In genomic region chr11:117072128-117072527, GRCm38 (mm10) we compare ENCODE assay signal across 8 mouse cellular contexts. TPM values are rescaled to one million over a fixed set of nuclear protein-coding genes. Genes with fewer than 3 reads are reported as not detected.
DNase-seq lines count a peak whose midpoint lies in the region; ATAC-seq and TF ChIP-seq lines count a peak whose summit lies in the region.

No protein-coding gene starts in this region.

- no peaks in the 10 kb centered on the region; a peak in 1 of 4 replicates for H3K27me3 ChIP-seq in MEL (ENCODE audit: control insufficient read depth in 1 of 2, insufficient read depth in 2 of 2, low read length in 2 of 2)
- no peaks in the 10 kb centered on the region for H3K27me3 ChIP-seq in lung, embryonic 16.5 days (ENCODE audit: control insufficient read depth, insufficient read depth, low read depth, low read length)

- H3K4me3 ChIP-seq in MEL (ENCODE audit: control insufficient read depth in 1 of 2, insufficient read depth in 1 of 2, low read depth in 2 of 2, low read length in 2 of 2), result peak overlapping the region; percentile 27 to 50
- H3K4me3 ChIP-seq in lung, embryonic 16.5 days (ENCODE audit: low read length), result no peak overlapping the region

- peak; percentile 87 for DNase-seq in MEL (ENCODE audit: low read depth, low spot score)
- peak; percentile 47 for DNase-seq in c-Kit-negative CD71-positive TER-119-positive erythroid progenitor cells, embryonic 14.5 days (ENCODE audit: low read depth, low spot score)
- peak; percentile 83 to 93 for DNase-seq in heart, postnatal 10 days
- DNase-seq in layer of hippocampus, adult 11-12 months (ENCODE audit: low spot score), result peak; percentile 84
- DNase-seq in right cerebral cortex, adult 2 months (ENCODE audit: low spot score in 2 of 2), result peak; percentile 82 to 83
- peak; percentile 84 for DNase-seq in urinary bladder, postnatal 14 days (ENCODE audit: low spot score)

- H3K4me1 ChIP-seq in MEL (ENCODE audit: control insufficient read depth in 1 of 2, insufficient read depth in 2 of 2, low read length in 2 of 2), result peaks cover 0 to 3% of the 10 kb centered on the region in 2 experiments; a peak in 2 of 4 replicates
- H3K4me1 ChIP-seq in lung, embryonic 16.5 days (replicated peaks; ENCODE audit: control insufficient read depth, insufficient read depth, low read length), result peaks cover 5% of the 10 kb centered on the region

- TF ChIP-seq RAD21 in MEL (IDR thresholded peaks at IDR 0.05; ENCODE audit: low read depth, low read length), result peak; percentile 100

- 1% methylated on average over 13 of the region's 13 CpGs for WGBS in lung, embryonic 16.5 days

- 0 out of 4 replicates have a peak, but pooled peaks of 1 of the 2 experiments have one; percentile 14 for TF ChIP-seq EP300 in MEL (IDR thresholded peaks at IDR 0.05; ENCODE audit: low read depth in 1 of 2, low read length in 2 of 2)

- peak in 2 of 3 experiments; percentile 93 to 99 for TF ChIP-seq CTCF in MEL (IDR thresholded peaks at IDR 0.05 in 2 of 3, conservative IDR thresholded peaks at IDR 0.05 in 1 of 3; ENCODE audit: control insufficient read depth in 1 of 3, insufficient read depth in 1 of 3, low read depth in 2 of 3, low read length in 3 of 3, poor library complexity in 1 of 3, severe bottlenecking in 1 of 3)

- peak in 1 of 2 experiments; percentile 45; a peak in 1 of 4 replicates for TF ChIP-seq POLR2A in MEL (IDR thresholded peaks at IDR 0.05; ENCODE audit: control insufficient read depth in 1 of 2, insufficient read depth in 1 of 2, low read depth in 1 of 2, low read length in 2 of 2, poor library complexity in 1 of 2)

- H3K79me2 ChIP-seq in MEL (ENCODE audit: control insufficient read depth, insufficient read depth, low read length, poor library complexity), result peaks cover 10% of the 10 kb centered on the region

- peak overlapping the region; percentile 64 for H3K9ac ChIP-seq in MEL (ENCODE audit: control insufficient read depth, low read depth, low read length, poor library complexity, severe bottlenecking)
- no peak overlapping the region for H3K9ac ChIP-seq in lung, embryonic 16.5 days (ENCODE audit: low read length)

- no peak overlapping the region for H3K4me2 ChIP-seq in lung, embryonic 16.5 days (ENCODE audit: low read depth, low read length)

- no peaks in the 10 kb centered on the region for H3K9me3 ChIP-seq in MEL (replicated peaks; ENCODE audit: insufficient read depth, low read length)
- no peaks in the 10 kb centered on the region for H3K9me3 ChIP-seq in lung, embryonic 16.5 days (ENCODE audit: control insufficient read depth, low read length)

- intact Hi-C loops in heart, postnatal 10 days (cut with DNase I), result loop anchor here (1.0 to 5.0 kb wide), 3 partner anchors 105 to 287 kb away; no protein-coding TSS in a partner anchor

- no peak overlapping the region for H3K27ac ChIP-seq in MEL (ENCODE audit: control insufficient read depth, low read depth, low read length)
- H3K27ac ChIP-seq in lung, embryonic 16.5 days (ENCODE audit: low read length), result no peak overlapping the region

- peak; percentile 65 for ATAC-seq in erythroid progenitor cell, adult 5-6 weeks (replicated peaks; ENCODE audit: low FRiP score, poor library complexity, severe bottlenecking)
- peak; percentile 24 for ATAC-seq in lung, embryonic 16.5 days (ENCODE audit: low read depth)

- no peaks in the 10 kb centered on the region; a peak in 1 of 4 replicates for H3K36me3 ChIP-seq in MEL (ENCODE audit: control insufficient read depth in 1 of 2, insufficient read depth in 2 of 2, low read length in 2 of 2)
- H3K36me3 ChIP-seq in lung, embryonic 16.5 days (ENCODE audit: control insufficient read depth, insufficient read depth, low read length), result no peaks in the 10 kb centered on the region

TF ChIP-seq in MEL, 35 proteins besides CTCF, POLR2A, EP300 and RAD21:
- TF ChIP-seq UBTF (IDR thresholded peaks at IDR 0.05; ENCODE audit: borderline replicate concordance, insufficient read depth, low read depth, low read length), result no peak
- TF ChIP-seq MAZ (IDR thresholded peaks at IDR 0.05; ENCODE audit: low read depth, low read length), result peak; percentile 77; the same call in 1 of the 2 replicates
- TF ChIP-seq MAFK (IDR thresholded peaks at IDR 0.05; ENCODE audit: borderline replicate concordance, low read depth, low read length), result no peak
- TF ChIP-seq GATA1 (IDR thresholded peaks at IDR 0.05; ENCODE audit: low read depth, low read length), result no peak
- no peak for TF ChIP-seq POLR2AphosphoS2 (IDR thresholded peaks at IDR 0.05; ENCODE audit: low read length)
- no peak for TF ChIP-seq NRF1 (IDR thresholded peaks at IDR 0.05; ENCODE audit: insufficient read depth, low read depth, low read length, poor library complexity, severe bottlenecking)
- TF ChIP-seq TAL1 (IDR thresholded peaks at IDR 0.05; ENCODE audit: low read length), result no peak
- TF ChIP-seq ZKSCAN1 (IDR thresholded peaks at IDR 0.05; ENCODE audit: low read depth, low read length), result no peak
- no peak for TF ChIP-seq MEF2A (IDR thresholded peaks at IDR 0.05; ENCODE audit: extremely low read depth, insufficient replicate concordance, low read depth, low read length, poor library complexity, severe bottlenecking)
- TF ChIP-seq ELF1 (IDR thresholded peaks at IDR 0.05; ENCODE audit: low read depth, low read length), result peak; percentile 54; the same call in 1 of the 2 replicates
- TF ChIP-seq USF1 (IDR thresholded peaks at IDR 0.05; ENCODE audit: low read depth, low read length), result peak; percentile 36; the same call in 1 of the 2 replicates
- no peak for TF ChIP-seq NELFE (IDR thresholded peaks at IDR 0.05; ENCODE audit: low read depth, low read length)
- TF ChIP-seq ETS1 (IDR thresholded peaks at IDR 0.05; ENCODE audit: low read depth, low read length), result no peak
- peak; percentile 16; the same call in 1 of the 2 replicates for TF ChIP-seq ZNF384 (IDR thresholded peaks at IDR 0.05; ENCODE audit: low read depth, low read length)
- peak; percentile 87 for TF ChIP-seq MXI1 (IDR thresholded peaks at IDR 0.05; ENCODE audit: low read depth, low read length)
- TF ChIP-seq CHD1 (IDR thresholded peaks at IDR 0.05; ENCODE audit: low read depth, low read length), result 0 out of 2 replicates have a peak, but pooled peaks have one; percentile 50
- TF ChIP-seq HCFC1 (IDR thresholded peaks at IDR 0.05; ENCODE audit: low read depth, low read length), result peak; percentile 51; the same call in 1 of the 2 replicates
- no peak for TF ChIP-seq KAT2A (conservative IDR thresholded peaks at IDR 0.05; ENCODE audit: low read depth, low read length)
- TF ChIP-seq USF2 (IDR thresholded peaks at IDR 0.05; ENCODE audit: borderline replicate concordance in 1 of 2, insufficient read depth in 1 of 2, low read depth in 1 of 2, low read length in 2 of 2), result no peak
- TF ChIP-seq BHLHE40 (IDR thresholded peaks at IDR 0.05; ENCODE audit: borderline replicate concordance, low read depth, low read length), result peak; percentile 66
- no peak for TF ChIP-seq E2F4 (IDR thresholded peaks at IDR 0.05; ENCODE audit: borderline replicate concordance, low read depth, low read length)
- no peak for TF ChIP-seq POLR2AphosphoS5 (IDR thresholded peaks at IDR 0.05; ENCODE audit: borderline replicate concordance, low read depth, low read length)
- 0 out of 2 replicates have a peak, but pooled peaks have one; percentile 20 for TF ChIP-seq MYB (IDR thresholded peaks at IDR 0.05; ENCODE audit: low read depth, low read length)
- TF ChIP-seq MYC (IDR thresholded peaks at IDR 0.05; ENCODE audit: low read depth, low read length), result peak; percentile 95
- TF ChIP-seq GABPA (IDR thresholded peaks at IDR 0.05; ENCODE audit: low read depth, low read length), result no peak
- peak; percentile 61 for TF ChIP-seq RCOR1 (IDR thresholded peaks at IDR 0.05; ENCODE audit: low read depth, low read length)
- TF ChIP-seq TCF12 (IDR thresholded peaks at IDR 0.05; ENCODE audit: low read depth, low read length), result 0 out of 2 replicates have a peak, but pooled peaks have one; percentile 31
- TF ChIP-seq JUND (IDR thresholded peaks at IDR 0.05; ENCODE audit: low read depth, low read length), result peak; percentile 52; the same call in 1 of the 2 replicates
- no peak for TF ChIP-seq TBP (IDR thresholded peaks at IDR 0.05; ENCODE audit: low read depth, low read length)
- peak; percentile 71 for TF ChIP-seq SIN3A (IDR thresholded peaks at IDR 0.05; ENCODE audit: low read length)
- peak; percentile 86 for TF ChIP-seq MAX (IDR thresholded peaks at IDR 0.05; ENCODE audit: low read length)
- peak; percentile 97 for TF ChIP-seq ZC3H11A (IDR thresholded peaks at IDR 0.05; ENCODE audit: low read depth, low read length)
- no peak for TF ChIP-seq ZMIZ1 (IDR thresholded peaks at IDR 0.05; ENCODE audit: low read depth, low read length)
- peak; percentile 99 for TF ChIP-seq SMC3 (IDR thresholded peaks at IDR 0.05; ENCODE audit: low read depth, low read length)
- no peak for TF ChIP-seq CHD2 (IDR thresholded peaks at IDR 0.05; ENCODE audit: low read length)

RNA-seq across cellular contexts. Expression of gene Sec14l1, which starts 42.8 kb away (rescaled TPM):
- total RNA-seq in MEL (2012; rRNA removed), result 42.0 and 44.6 TPM in 2 replicates
- polyA plus RNA-seq in MEL (2012; ENCODE audit: insufficient read depth in 1 of 2, insufficient read length in 2 of 2, low read depth in 1 of 2, low replicate concordance in 2 of 2, missing spikeins in 1 of 2), result 10 to 100 TPM in 1 of 2 experiments, not detected in 1; 55.9 TPM
- 27.4 and 32.3 TPM in 2 replicates for total RNA-seq in erythroid progenitor cell, adult 5-6 weeks (2015; ENCODE audit: low replicate concordance)
- total RNA-seq in erythroid progenitor cell, adult 5-6 weeks (2017; ENCODE audit: low replicate concordance), result 41.3 and 44.3 TPM in 2 replicates
- 10 to 100 TPM; 79.2 to 91.1 TPM for total RNA-seq in heart, postnatal 10 days (2021)
- polyA plus RNA-seq in lung, embryonic 16.5 days (2015; fragmentation: Nextera tagmentation; extraction: Ambion mirVana), result 74.5 and 76.5 TPM in 2 replicates
